Mouse (Mus musculus) E14TG2a.4 (cell line): ENCODE data around the gene Kcnd1.

Experiments used
- H3K27me3 ChIP-seq: 2 replicates; pipeline ENCODE4 v1.6.1; 2014; ENCODE audit warnings: low read length, control low read depth; ENCODE audit not compliant: insufficient read depth
- H3K36me3 ChIP-seq: 2 replicates; pipeline ENCODE4 v1.6.1; 2014; ENCODE audit warnings: low read length, control low read depth; ENCODE audit not compliant: insufficient read depth
- H3K4me1 ChIP-seq: replicated peaks from 2 replicates; pipeline ENCODE4 v1.6.1; 2014; ENCODE audit warnings: low read depth, low read length, control low read depth
- H3K4me3 ChIP-seq: replicated peaks from 2 replicates; pipeline ENCODE4 v1.5.1; 2014; ENCODE audit warnings: mild to moderate bottlenecking, low read length
- H3K9me3 ChIP-seq: 2 replicates; pipeline ENCODE4 v1.6.1; 2014; ENCODE audit warnings: low read length, control low read depth
- CTCF ChIP-seq: conservative IDR thresholded peaks from 2 replicates; pipeline ENCODE4 v1.5.1; 2014; ENCODE audit warnings: low read length
- NANOG ChIP-seq: IDR thresholded peaks from 2 replicates; pipeline ENCODE4 v1.6.1; 2014; ENCODE audit warnings: borderline replicate concordance, low read length, mixed read lengths
- POU5F1 ChIP-seq: IDR thresholded peaks from 2 replicates; pipeline ENCODE4 v1.6.1; 2014; ENCODE audit warnings: low read length, borderline replicate concordance

Gene Kcnd1

GRCm38 (mm10) chrX:7821865-7822779, at the start of gene Kcnd1:
Kcnd1 (plus strand) TSS chrX:7822289.
- H3K4me3 ChIP-seq: peak within 1 kb of the TSS; percentile 77
- H3K36me3 ChIP-seq: peaks cover 37% of the 10 kb centered on the region
- no peaks in the 10 kb centered on the region for H3K27me3 ChIP-seq
- no peak for TF ChIP-seq CTCF
- TF ChIP-seq NANOG: no peak
- no peak for TF ChIP-seq POU5F1
- no peaks in the 10 kb centered on the region for H3K9me3 ChIP-seq
- H3K4me1 ChIP-seq: peaks cover 31% of the 10 kb centered on the region

GRCm38 (mm10) chrX:7772766-7773165, 49.3 kb upstream of the Kcnd1 start:
- TF ChIP-seq CTCF (peak; percentile 39), POU5F1 (no peak)
- H3K27me3 ChIP-seq: no peaks in the 10 kb centered on the region
- no peak overlapping the region for H3K4me3 ChIP-seq
- no peaks in the 10 kb centered on the region for H3K9me3 ChIP-seq
- peaks cover 79% of the 10 kb centered on the region for H3K36me3 ChIP-seq
- peaks cover 82% of the 10 kb centered on the region for H3K4me1 ChIP-seq

- Histone ChIP-seq H3K4me1 (peaks cover 66% of the 10 kb centered on the region), H3K36me3 (peaks cover 50% of the 10 kb centered on the region), H3K9me3 (no peaks in the 10 kb centered on the region), H3K27me3 (no peaks in the 10 kb centered on the region), H3K4me3 (no peak overlapping the region)
- TF ChIP-seq POU5F1: no peak
Measured at GRCm38 (mm10) chrX:7775501-7776205, 46.4 kb upstream of the Kcnd1 start.

GRCm38 (mm10) chrX:7776329-7777082, 45.6 kb upstream of the Kcnd1 start:
- H3K36me3 ChIP-seq: peaks cover 42% of the 10 kb centered on the region
- TF ChIP-seq POU5F1 (no peak), NANOG (no peak), CTCF (peak; percentile 90)
- H3K4me1 ChIP-seq: peaks cover 57% of the 10 kb centered on the region
- no peaks in the 10 kb centered on the region for H3K27me3 ChIP-seq
- H3K9me3 ChIP-seq: no peaks in the 10 kb centered on the region
- H3K4me3 ChIP-seq: no peak overlapping the region

- Histone ChIP-seq H3K9me3 (no peaks in the 10 kb centered on the region), H3K27me3 (no peaks in the 10 kb centered on the region), H3K4me3 (no peak overlapping the region), H3K4me1 (peaks cover 37% of the 10 kb centered on the region), H3K36me3 (peaks cover 21% of the 10 kb centered on the region)
- TF ChIP-seq CTCF: no peak
- TF ChIP-seq NANOG: no peak
- no peak for TF ChIP-seq POU5F1
Measured at GRCm38 (mm10) chrX:7778450-7779244, 43.4 kb upstream of the Kcnd1 start.

- Histone ChIP-seq H3K4me1 (peaks cover 31% of the 10 kb centered on the region), H3K27me3 (no peaks in the 10 kb centered on the region), H3K36me3 (peaks cover 15% of the 10 kb centered on the region), H3K4me3 (no peak overlapping the region), H3K9me3 (no peaks in the 10 kb centered on the region)
- no peak for TF ChIP-seq NANOG
- no peak for TF ChIP-seq CTCF
- TF ChIP-seq POU5F1: no peak
Measured at GRCm38 (mm10) chrX:7779294-7779693, 42.8 kb upstream of the Kcnd1 start.

GRCm38 (mm10) chrX:7782603-7783092, 39.4 kb upstream of the Kcnd1 start:
- 0 out of 2 replicates have a peak, but pooled peaks cover 10% of the 10 kb centered on the region for H3K4me1 ChIP-seq
- TF ChIP-seq POU5F1: no peak
- TF ChIP-seq CTCF: no peak
- no peak for TF ChIP-seq NANOG
- H3K36me3 ChIP-seq: no peaks in the 10 kb centered on the region
- no peaks in the 10 kb centered on the region for H3K9me3 ChIP-seq
- no peaks in the 10 kb centered on the region for H3K27me3 ChIP-seq
- H3K4me3 ChIP-seq: no peak overlapping the region
